Mouse (Mus musculus): ENCODE results near the gene Axdnd1. TPM values are rescaled to one million over a fixed set of nuclear protein-coding genes. Genes with fewer than 3 reads are reported as not detected.

Axdnd1 gene
- 1 to 10 TPM in 1 of 2 experiments, under 1 TPM in 1; 0.36 to 1.1 TPM for total RNA-seq (2021)
- long read RNA-seq, experiment 1: 0 reads
- long read RNA-seq, experiment 2, partial matches to known transcripts: 0 of 1 reads
- long read RNA-seq, experiment 2, other reads (novel, unspliced or antisense): 1 of 1 reads

GRCm38 (mm10) chr1:156420671-156421297 lies at the start of gene Axdnd1:
Gene Axdnd1 (minus strand): TSS chr1:156421159.
- TF ChIP-seq CTCF (IDR thresholded peaks at IDR 0.05): peak; percentile 13

GRCm38 (mm10) chr1:156470557-156470956 lies 49.6 kb upstream of the Axdnd1 start:
- intact Hi-C loops (cut with DNase I): no loop called here
- Histone ChIP-seq H3K4me3 (no peak overlapping the region), H3K27ac (no peak overlapping the region)
- TF ChIP-seq CTCF (IDR thresholded peaks at IDR 0.05): no peak
- DNase-seq (ENCODE audit: extremely low spot score in 1 of 2, low spot score in 2 of 2): no peak

More at GRCm38 (mm10) chr1:156420671-156421297, at the start of gene Axdnd1:
- intact Hi-C loops (cut with DNase I): loop anchor here (2.0 kb wide), 2 partner anchors 54 to 212 kb away; partner anchors contain the start of gene Soat1
- peak within 1 kb of the TSS; percentile 58 for H3K27ac ChIP-seq
- peak within 1 kb of the TSS; percentile 62 for H3K4me3 ChIP-seq
- DNase-seq (ENCODE audit: extremely low spot score in 1 of 2, low spot score in 2 of 2): peak; percentile 84

GRCm38 (mm10) chr1:156468576-156468975 lies 47.6 kb upstream of the Axdnd1 start:
- H3K4me3 ChIP-seq: no peak overlapping the region
- no peak overlapping the region for H3K27ac ChIP-seq
- DNase-seq (ENCODE audit: extremely low spot score in 1 of 2, low spot score in 2 of 2): no peak
- no peak for TF ChIP-seq CTCF (IDR thresholded peaks at IDR 0.05)
- intact Hi-C loops (cut with DNase I): no loop called here

- no peak overlapping the region for H3K27ac ChIP-seq
- peak in 1 of 2 experiments; percentile 17 for DNase-seq (ENCODE audit: extremely low spot score in 1 of 2, low spot score in 2 of 2)
- intact Hi-C loops (cut with DNase I): no loop called here
- no peak for TF ChIP-seq CTCF (IDR thresholded peaks at IDR 0.05)
- H3K4me3 ChIP-seq: no peak overlapping the region
These were observed 46.8 kb upstream of the Axdnd1 start for GRCm38 (mm10) chr1:156467655-156468255.

GRCm38 (mm10) chr1:156464963-156465362 lies 44.0 kb upstream of the Axdnd1 start:
- intact Hi-C loops (cut with DNase I): no loop called here
- no peak overlapping the region for H3K4me3 ChIP-seq
- no peak for DNase-seq (ENCODE audit: extremely low spot score in 1 of 2, low spot score in 2 of 2)
- no peak overlapping the region for H3K27ac ChIP-seq
- TF ChIP-seq CTCF (IDR thresholded peaks at IDR 0.05): no peak

GRCm38 (mm10) chr1:156463981-156464853 lies 43.3 kb upstream of the Axdnd1 start:
- intact Hi-C loops (cut with DNase I): no loop called here
- DNase-seq (ENCODE audit: extremely low spot score in 1 of 2, low spot score in 2 of 2): no peak
- TF ChIP-seq CTCF (IDR thresholded peaks at IDR 0.05): no peak
- H3K27ac ChIP-seq: no peak overlapping the region
- no peak overlapping the region for H3K4me3 ChIP-seq

- DNase-seq (ENCODE audit: extremely low spot score in 1 of 2, low spot score in 2 of 2): no peak
- Histone ChIP-seq H3K4me3 (no peak overlapping the region), H3K27ac (no peak overlapping the region)
- intact Hi-C loops (cut with DNase I): no loop called here
- no peak for TF ChIP-seq CTCF (IDR thresholded peaks at IDR 0.05)
These were observed 41.5 kb upstream of the Axdnd1 start for GRCm38 (mm10) chr1:156462273-156462991.

GRCm38 (mm10) chr1:156461036-156461435 lies 40.1 kb upstream of the Axdnd1 start:
- Histone ChIP-seq H3K4me3 (no peak overlapping the region), H3K27ac (no peak overlapping the region)
- intact Hi-C loops (cut with DNase I): no loop called here
- TF ChIP-seq CTCF (IDR thresholded peaks at IDR 0.05): no peak
- no peak for DNase-seq (ENCODE audit: extremely low spot score in 1 of 2, low spot score in 2 of 2)

GRCm38 (mm10) chr1:156460216-156460615 lies 39.3 kb upstream of the Axdnd1 start:
- intact Hi-C loops (cut with DNase I): no loop called here
- no peak overlapping the region for H3K27ac ChIP-seq
- DNase-seq (ENCODE audit: extremely low spot score in 1 of 2, low spot score in 2 of 2): no peak
- TF ChIP-seq CTCF (IDR thresholded peaks at IDR 0.05): no peak
- no peak overlapping the region for H3K4me3 ChIP-seq

GRCm38 (mm10) chr1:156459690-156460089 lies 38.7 kb upstream of the Axdnd1 start:
- DNase-seq (ENCODE audit: extremely low spot score in 1 of 2, low spot score in 2 of 2): no peak
- intact Hi-C loops (cut with DNase I): no loop called here
- Histone ChIP-seq H3K4me3 (no peak overlapping the region), H3K27ac (no peak overlapping the region)
- TF ChIP-seq CTCF (IDR thresholded peaks at IDR 0.05): no peak

- DNase-seq (ENCODE audit: extremely low spot score in 1 of 2, low spot score in 2 of 2): no peak
- intact Hi-C loops (cut with DNase I): no loop called here
- no peak overlapping the region for H3K27ac ChIP-seq
These were observed 37.6 kb upstream of the Axdnd1 start for GRCm38 (mm10) chr1:156458391-156459060.

More at GRCm38 (mm10) chr1:156458391-156459060, 37.6 kb upstream of the Axdnd1 start:
- H3K4me3 ChIP-seq: no peak overlapping the region
- no peak for TF ChIP-seq CTCF (IDR thresholded peaks at IDR 0.05)

Measured in left cerebral cortex, adult 2 months (tissue).